Mouse (Mus musculus): ENCODE results near the gene Prr12. TPM values are rescaled to one million over a fixed set of nuclear protein-coding genes. Genes with fewer than 3 reads are reported as not detected.

Prr12 gene
- total and polyA plus RNA-seq, 3 experiments: 2.0 to 91.6 (median 42.4) TPM

DNA sequence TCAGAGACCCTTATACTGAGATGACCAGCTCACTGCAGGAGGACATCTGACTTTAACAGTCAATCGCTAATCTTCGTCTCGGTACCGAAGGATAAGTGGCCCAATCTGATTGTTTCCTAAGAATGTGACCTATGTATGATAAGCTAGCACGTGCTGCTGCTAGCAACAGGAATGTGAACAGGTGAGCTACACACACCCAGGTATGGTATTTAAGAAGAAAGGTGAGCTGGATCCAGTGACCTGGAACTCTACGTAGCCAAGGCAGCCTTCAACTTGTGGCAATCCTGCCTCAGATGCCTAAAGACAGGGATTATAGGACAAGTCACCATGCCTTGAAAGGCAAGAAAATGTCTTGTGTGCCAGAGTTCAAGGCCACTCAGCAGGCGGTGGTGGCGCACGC is 14.3 kb downstream of the Prr12 start:
- peaks cover 14% of the 10 kb centered on the region; the same call in 1 of the 2 replicates for H3K4me1 ChIP-seq (ENCODE audit: insufficient read depth, low read depth, low read length)
- peaks cover 99% of the 10 kb centered on the region for H3K36me3 ChIP-seq (replicated peaks)
- DNase-seq (ENCODE audit: low spot score) (no peak), ATAC-seq (ENCODE audit: extremely low read depth, insufficient number of reproducible peaks, low FRiP score, poor library complexity, severe bottlenecking) (no peak)
- TF ChIP-seq POLR2AphosphoS5 (IDR thresholded peaks at IDR 0.05; ENCODE audit: insufficient replicate concordance, low read depth, low read length): no peak
- TF ChIP-seq CTCF (IDR thresholded peaks at IDR 0.05; ENCODE audit: low read depth, low read length): no peak
- no peak for TF ChIP-seq TAL1 (conservative IDR thresholded peaks at IDR 0.05; ENCODE audit: low read depth, low read length)
- no peak for TF ChIP-seq GATA1 (IDR thresholded peaks at IDR 0.05; ENCODE audit: borderline replicate concordance, low read length)
- TF ChIP-seq GATA2 (IDR thresholded peaks at IDR 0.05; ENCODE audit: borderline replicate concordance, low read depth, low read length): no peak
- H3K4me3 ChIP-seq (ENCODE audit: low read depth, low read length): no peak overlapping the region
- no peaks in the 10 kb centered on the region for H3K9me3 ChIP-seq (replicated peaks)
- no peaks in the 10 kb centered on the region for H3K27me3 ChIP-seq (ENCODE audit: insufficient read depth, low read length)

DNA sequence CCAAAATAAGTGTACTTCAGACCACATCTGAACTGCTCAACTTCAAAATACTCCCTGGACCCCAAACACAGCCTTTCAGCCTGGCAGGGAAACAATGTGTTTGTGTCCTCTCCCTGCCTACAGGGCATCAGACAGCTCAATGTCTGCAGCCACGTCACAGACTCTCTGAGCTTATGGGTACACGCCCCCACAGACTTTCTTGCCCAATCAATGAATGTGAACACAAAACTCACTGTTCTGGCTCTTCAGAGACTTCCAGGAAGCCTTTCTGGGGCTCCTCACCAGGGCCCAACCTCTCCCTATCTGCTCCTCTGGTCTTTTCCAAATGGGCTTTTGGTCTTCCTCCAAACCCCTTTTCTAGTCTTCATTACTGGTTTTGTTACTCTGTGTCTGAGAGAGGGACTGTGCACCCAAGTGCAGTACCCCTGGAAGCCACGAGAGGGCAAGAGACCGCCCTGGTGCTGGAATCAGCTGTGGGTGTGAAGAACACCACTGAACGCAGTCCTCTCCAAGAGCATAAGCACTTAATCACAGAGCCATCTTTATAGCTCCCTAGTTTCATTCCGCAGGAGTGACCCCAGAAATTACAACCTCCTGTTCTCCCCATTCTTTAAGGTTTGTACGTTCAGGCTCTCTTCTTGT is 14.8 kb downstream of the Prr12 start:
- Histone ChIP-seq H3K27me3 (ENCODE audit: insufficient read depth, low read length) (no peaks in the 10 kb centered on the region), H3K4me3 (ENCODE audit: low read depth, low read length) (no peak overlapping the region), H3K4me1 (ENCODE audit: insufficient read depth, low read depth, low read length) (peaks cover 9% of the 10 kb centered on the region; the same call in 1 of the 2 replicates), H3K9me3 (replicated peaks) (no peaks in the 10 kb centered on the region), H3K36me3 (replicated peaks) (peaks cover 98% of the 10 kb centered on the region)
- DNase-seq (ENCODE audit: low spot score) (no peak), ATAC-seq (ENCODE audit: extremely low read depth, insufficient number of reproducible peaks, low FRiP score, poor library complexity, severe bottlenecking) (peak; percentile 45)
- TF ChIP-seq GATA2 (IDR thresholded peaks at IDR 0.05; ENCODE audit: borderline replicate concordance, low read depth, low read length) (no peak), CTCF (IDR thresholded peaks at IDR 0.05; ENCODE audit: low read depth, low read length) (peak; percentile 97)

- Histone ChIP-seq H3K4me1 (ENCODE audit: insufficient read depth, low read depth, low read length) (peaks cover 8% of the 10 kb centered on the region; the same call in 1 of the 2 replicates), H3K4me3 (ENCODE audit: low read depth, low read length) (no peak overlapping the region), H3K9me3 (replicated peaks) (no peaks in the 10 kb centered on the region), H3K36me3 (replicated peaks) (peaks cover 97% of the 10 kb centered on the region), H3K27me3 (ENCODE audit: insufficient read depth, low read length) (no peaks in the 10 kb centered on the region)
- DNase-seq (ENCODE audit: low spot score) (no peak), ATAC-seq (ENCODE audit: extremely low read depth, insufficient number of reproducible peaks, low FRiP score, poor library complexity, severe bottlenecking) (no peak)
- no peak for TF ChIP-seq TAL1 (conservative IDR thresholded peaks at IDR 0.05; ENCODE audit: low read depth, low read length)
Observed at GRCm38 (mm10) chr7:45036702-45037101, 16.0 kb downstream of the Prr12 start.

DNA sequence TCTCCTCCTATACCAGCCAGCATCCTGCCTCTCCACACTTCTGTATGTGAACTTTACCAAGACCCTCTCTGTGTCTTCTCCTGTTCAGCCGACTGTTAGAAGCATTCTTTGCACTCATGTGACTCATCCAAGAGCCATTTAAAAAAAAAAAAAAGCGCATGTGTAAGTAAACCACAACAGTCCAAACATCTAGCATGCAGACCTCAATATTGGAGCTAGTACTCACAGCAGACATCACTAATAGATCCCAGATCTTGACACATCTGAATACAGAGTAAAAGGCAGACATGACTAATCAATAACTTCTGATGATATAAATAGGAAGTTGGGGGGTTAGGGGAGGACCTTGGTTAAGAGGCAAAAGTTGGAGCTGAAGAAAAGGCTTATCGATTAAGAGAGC is 17.1 kb downstream of the Prr12 start:
- DNase-seq (ENCODE audit: low spot score) (no peak), ATAC-seq (ENCODE audit: extremely low read depth, insufficient number of reproducible peaks, low FRiP score, poor library complexity, severe bottlenecking) (no peak)
- Histone ChIP-seq H3K4me3 (ENCODE audit: low read depth, low read length) (no peak overlapping the region), H3K4me1 (ENCODE audit: insufficient read depth, low read depth, low read length) (peaks cover 8% of the 10 kb centered on the region; the same call in 1 of the 2 replicates), H3K9me3 (replicated peaks) (no peaks in the 10 kb centered on the region), H3K36me3 (replicated peaks) (peaks cover 96% of the 10 kb centered on the region), H3K27me3 (ENCODE audit: insufficient read depth, low read length) (no peaks in the 10 kb centered on the region)
- TF ChIP-seq POLR2AphosphoS5 (IDR thresholded peaks at IDR 0.05; ENCODE audit: insufficient replicate concordance, low read depth, low read length): no peak
- no peak for TF ChIP-seq GATA1 (IDR thresholded peaks at IDR 0.05; ENCODE audit: borderline replicate concordance, low read length)
- TF ChIP-seq GATA2 (IDR thresholded peaks at IDR 0.05; ENCODE audit: borderline replicate concordance, low read depth, low read length): no peak
- no peak for TF ChIP-seq TAL1 (conservative IDR thresholded peaks at IDR 0.05; ENCODE audit: low read depth, low read length)
- TF ChIP-seq CTCF (IDR thresholded peaks at IDR 0.05; ENCODE audit: low read depth, low read length): no peak

- Histone ChIP-seq H3K27me3 (ENCODE audit: insufficient read depth, low read length) (no peaks in the 10 kb centered on the region), H3K4me1 (ENCODE audit: insufficient read depth, low read depth, low read length) (peaks cover 8% of the 10 kb centered on the region; the same call in 1 of the 2 replicates), H3K4me3 (ENCODE audit: low read depth, low read length) (no peak overlapping the region), H3K36me3 (replicated peaks) (peaks cover 97% of the 10 kb centered on the region), H3K9me3 (replicated peaks) (no peaks in the 10 kb centered on the region)
- no peak for TF ChIP-seq CTCF (IDR thresholded peaks at IDR 0.05; ENCODE audit: low read depth, low read length)
- TF ChIP-seq TAL1 (conservative IDR thresholded peaks at IDR 0.05; ENCODE audit: low read depth, low read length): no peak
- TF ChIP-seq GATA2 (IDR thresholded peaks at IDR 0.05; ENCODE audit: borderline replicate concordance, low read depth, low read length): no peak
- no peak for TF ChIP-seq POLR2AphosphoS5 (IDR thresholded peaks at IDR 0.05; ENCODE audit: insufficient replicate concordance, low read depth, low read length)
- no peak for TF ChIP-seq GATA1 (IDR thresholded peaks at IDR 0.05; ENCODE audit: borderline replicate concordance, low read length)
- ATAC-seq (ENCODE audit: extremely low read depth, insufficient number of reproducible peaks, low FRiP score, poor library complexity, severe bottlenecking) (no peak), DNase-seq (ENCODE audit: low spot score) (no peak)
Observed at GRCm38 (mm10) chr7:45033722-45034359, 18.8 kb downstream of the Prr12 start.

DNA sequence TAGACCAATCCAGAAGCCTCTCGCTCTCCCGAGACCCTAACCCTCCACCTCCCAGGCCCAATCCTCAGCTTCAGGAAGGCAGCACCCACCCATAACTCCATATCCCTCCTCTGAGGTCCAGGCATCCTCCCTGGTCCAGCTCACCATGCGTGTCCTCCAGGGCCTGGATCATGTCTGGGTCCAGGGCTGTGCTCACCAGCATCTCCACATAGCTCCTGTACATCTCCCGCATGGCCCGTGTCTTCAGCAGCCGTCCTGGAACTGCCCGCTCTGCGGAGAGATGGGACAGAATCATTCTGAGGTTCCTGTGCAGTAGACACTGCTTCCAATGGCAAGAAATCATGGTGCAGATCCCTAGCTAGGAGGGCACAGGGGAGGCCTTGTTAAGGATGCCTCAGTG is 21.8 kb downstream of the Prr12 start:
- Histone ChIP-seq H3K4me1 (ENCODE audit: insufficient read depth, low read depth, low read length) (0 out of 2 replicates have a peak, but pooled peaks cover 5% of the 10 kb centered on the region), H3K27me3 (ENCODE audit: insufficient read depth, low read length) (no peaks in the 10 kb centered on the region), H3K9me3 (replicated peaks) (no peaks in the 10 kb centered on the region), H3K4me3 (ENCODE audit: low read depth, low read length) (no peak overlapping the region), H3K36me3 (replicated peaks) (peaks cover 96% of the 10 kb centered on the region)
- ATAC-seq (ENCODE audit: extremely low read depth, insufficient number of reproducible peaks, low FRiP score, poor library complexity, severe bottlenecking) (no peak), DNase-seq (ENCODE audit: low spot score) (no peak)
- no peak for TF ChIP-seq CTCF (IDR thresholded peaks at IDR 0.05; ENCODE audit: low read depth, low read length)
- no peak for TF ChIP-seq POLR2AphosphoS5 (IDR thresholded peaks at IDR 0.05; ENCODE audit: insufficient replicate concordance, low read depth, low read length)
- TF ChIP-seq GATA2 (IDR thresholded peaks at IDR 0.05; ENCODE audit: borderline replicate concordance, low read depth, low read length): no peak
